Mouse (Mus musculus): ENCODE measurements at regions not wholly inside any gene's neighbourhood (a gene's known extent, or its start where the extent isn't known, plus 50 kb on each side); places are given as distances from the start of the nearest gene placed in this dataset.
A peak's percentile ranks its signal among the peaks of the same experiment; 100 is the strongest.

GRCm38 (mm10) chr1:64322197-64322596, 200.1 kb upstream of the Klf7 start:
- H3K36me3 ChIP-seq (replicated peaks; ENCODE audit: low read length) = no peaks in the 10 kb centered on the region
- H3K4me1 ChIP-seq = no peaks in the 10 kb centered on the region
- H3K4me3 ChIP-seq (replicated peaks) = no peak overlapping the region
- H3K27me3 ChIP-seq (replicated peaks) = peaks cover 3% of the 10 kb centered on the region
- TF ChIP-seq GATA1 (IDR thresholded peaks at IDR 0.05; ENCODE audit: borderline replicate concordance, low read length) (no peak), FLI1 (IDR thresholded peaks at IDR 0.05; ENCODE audit: low read length) (no peak)
- no peaks in the 10 kb centered on the region for H3K9me3 ChIP-seq

GRCm38 (mm10) chr1:64319155-64319582, 197.1 kb upstream of the Klf7 start:
- no peak overlapping the region for H3K4me3 ChIP-seq (replicated peaks)
- H3K27me3 ChIP-seq (replicated peaks) = peaks cover 3% of the 10 kb centered on the region
- H3K36me3 ChIP-seq (replicated peaks; ENCODE audit: low read length) = no peaks in the 10 kb centered on the region
- no peaks in the 10 kb centered on the region for H3K9me3 ChIP-seq
- TF ChIP-seq GATA1 (IDR thresholded peaks at IDR 0.05; ENCODE audit: borderline replicate concordance, low read length) (no peak), FLI1 (IDR thresholded peaks at IDR 0.05; ENCODE audit: low read length) (no peak)
- no peaks in the 10 kb centered on the region for H3K4me1 ChIP-seq

- no peaks in the 10 kb centered on the region for H3K4me1 ChIP-seq
- TF ChIP-seq FLI1 (IDR thresholded peaks at IDR 0.05; ENCODE audit: low read length) = no peak
- no peak for TF ChIP-seq GATA1 (IDR thresholded peaks at IDR 0.05; ENCODE audit: borderline replicate concordance, low read length)
- no peaks in the 10 kb centered on the region for H3K9me3 ChIP-seq
- H3K4me3 ChIP-seq (replicated peaks) = no peak overlapping the region
- H3K27me3 ChIP-seq (replicated peaks) = peaks cover 3% of the 10 kb centered on the region
- no peaks in the 10 kb centered on the region for H3K36me3 ChIP-seq (replicated peaks; ENCODE audit: low read length)
Observed at GRCm38 (mm10) chr1:64318440-64319154, 196.5 kb upstream of the Klf7 start.

- TF ChIP-seq FLI1 (IDR thresholded peaks at IDR 0.05; ENCODE audit: low read length) (no peak), GATA1 (IDR thresholded peaks at IDR 0.05; ENCODE audit: borderline replicate concordance, low read length) (no peak)
- no peak overlapping the region for H3K4me3 ChIP-seq (replicated peaks)
- H3K4me1 ChIP-seq = no peaks in the 10 kb centered on the region
- no peaks in the 10 kb centered on the region for H3K9me3 ChIP-seq
- H3K27me3 ChIP-seq (replicated peaks) = peaks cover 3% of the 10 kb centered on the region
- H3K36me3 ChIP-seq (replicated peaks; ENCODE audit: low read length) = no peaks in the 10 kb centered on the region
Observed at GRCm38 (mm10) chr1:64317032-64317636, 195.1 kb upstream of the Klf7 start.

GRCm38 (mm10) chr1:64311371-64311770, 189.3 kb upstream of the Klf7 start:
- Histone ChIP-seq H3K36me3 (replicated peaks; ENCODE audit: low read length) (no peaks in the 10 kb centered on the region), H3K9me3 (no peaks in the 10 kb centered on the region), H3K27me3 (replicated peaks) (no peaks in the 10 kb centered on the region), H3K4me3 (replicated peaks) (no peak overlapping the region), H3K4me1 (peaks cover 15% of the 10 kb centered on the region)
- no peak for TF ChIP-seq FLI1 (IDR thresholded peaks at IDR 0.05; ENCODE audit: low read length)
- TF ChIP-seq GATA1 (IDR thresholded peaks at IDR 0.05; ENCODE audit: borderline replicate concordance, low read length) = no peak

- no peak for TF ChIP-seq FLI1 (IDR thresholded peaks at IDR 0.05; ENCODE audit: low read length)
- no peak for TF ChIP-seq GATA1 (IDR thresholded peaks at IDR 0.05; ENCODE audit: borderline replicate concordance, low read length)
- no peak overlapping the region for H3K4me3 ChIP-seq (replicated peaks)
- no peaks in the 10 kb centered on the region for H3K27me3 ChIP-seq (replicated peaks)
- H3K4me1 ChIP-seq = peaks cover 39% of the 10 kb centered on the region
- no peaks in the 10 kb centered on the region for H3K36me3 ChIP-seq (replicated peaks; ENCODE audit: low read length)
- no peaks in the 10 kb centered on the region for H3K9me3 ChIP-seq
Observed at GRCm38 (mm10) chr1:64308560-64308959, 186.5 kb upstream of the Klf7 start.

GRCm38 (mm10) chr1:64308088-64308487, 186.0 kb upstream of the Klf7 start:
- Histone ChIP-seq H3K9me3 (no peaks in the 10 kb centered on the region), H3K36me3 (replicated peaks; ENCODE audit: low read length) (no peaks in the 10 kb centered on the region), H3K27me3 (replicated peaks) (no peaks in the 10 kb centered on the region), H3K4me3 (replicated peaks) (no peak overlapping the region), H3K4me1 (peaks cover 39% of the 10 kb centered on the region)
- TF ChIP-seq GATA1 (IDR thresholded peaks at IDR 0.05; ENCODE audit: borderline replicate concordance, low read length) (no peak), FLI1 (IDR thresholded peaks at IDR 0.05; ENCODE audit: low read length) (no peak)

- H3K4me3 ChIP-seq (replicated peaks) = peak overlapping the region; percentile 81
- TF ChIP-seq GATA1 (IDR thresholded peaks at IDR 0.05; ENCODE audit: borderline replicate concordance, low read length) (no peak), FLI1 (IDR thresholded peaks at IDR 0.05; ENCODE audit: low read length) (no peak)
Observed at GRCm38 (mm10) chr1:64305427-64306213, 183.5 kb upstream of the Klf7 start.

GRCm38 (mm10) chr1:64302833-64303358, 180.8 kb upstream of the Klf7 start:
- Histone ChIP-seq H3K27me3 (replicated peaks) (no peaks in the 10 kb centered on the region), H3K4me1 (peaks cover 44% of the 10 kb centered on the region), H3K4me3 (replicated peaks) (peak overlapping the region; percentile 89), H3K9me3 (no peaks in the 10 kb centered on the region), H3K36me3 (replicated peaks; ENCODE audit: low read length) (no peaks in the 10 kb centered on the region)
- no peak for TF ChIP-seq FLI1 (IDR thresholded peaks at IDR 0.05; ENCODE audit: low read length)
- no peak for TF ChIP-seq GATA1 (IDR thresholded peaks at IDR 0.05; ENCODE audit: borderline replicate concordance, low read length)

More at GRCm38 (mm10) chr1:64305427-64306213, 183.5 kb upstream of the Klf7 start:
- no peaks in the 10 kb centered on the region for H3K27me3 ChIP-seq (replicated peaks)
- no peaks in the 10 kb centered on the region for H3K36me3 ChIP-seq (replicated peaks; ENCODE audit: low read length)
- H3K9me3 ChIP-seq = no peaks in the 10 kb centered on the region
- peaks cover 55% of the 10 kb centered on the region for H3K4me1 ChIP-seq
